Mouse (Mus musculus) liver, embryonic 14.5 days (tissue): ENCODE data around the gene Adgrl1. TPM values are rescaled to one million over a fixed set of nuclear protein-coding genes. Genes with fewer than 3 reads are reported as not detected.

Experiments
- ATAC-seq: fragments of 200-750 bp; cut with Nextera tagmentation; 2 replicates; pipeline ENCODE4 v1.8.0; 2017; ENCODE audit warnings: moderate number of reproducible peaks, mild to moderate bottlenecking, moderate library complexity; ENCODE audit not compliant: insufficient read depth
- DNase-seq, 3 experiments: peaks; one replicate each; pipeline ENCODE4 v3.0.0-alpha.2; 2012 to 2013; ENCODE audit warnings: low read depth in 3 of 3, low spot score in 3 of 3
- H3K27ac ChIP-seq: fragments of 300-500 bp; sonication (generic); 2 replicates; pipeline ENCODE4 v1.5.1; 2014; ENCODE audit warnings: moderate library complexity, mild to moderate bottlenecking, control low read depth, inconsistent platforms
- H3K27me3 ChIP-seq: fragments of 300-500 bp; sonication (generic); 2 replicates; pipeline ENCODE4 v1.6.1; 2014; ENCODE audit warnings: mild to moderate bottlenecking, low read length, moderate library complexity; ENCODE audit not compliant: control insufficient read depth, insufficient read depth
- H3K36me3 ChIP-seq: fragments of 300-500 bp; sonication (generic); replicated peaks from 2 replicates; pipeline ENCODE4 v1.6.1; 2014; ENCODE audit warnings: low read depth; ENCODE audit not compliant: control insufficient read depth, insufficient read depth
- H3K4me1 ChIP-seq, 2 experiments: fragments of 200-500 bp in 1 of 2; fragments of 300-500 bp in 1 of 2; sonication (generic) in 1 of 2; replicated peaks; 2 replicates each; pipeline ENCODE4 v1.6.1; 2012 to 2014; ENCODE audit warnings: antibody characterized with exemption in 1 of 2, inconsistent platforms in 1 of 2, low read length in 1 of 2; ENCODE audit not compliant: control insufficient read depth in 2 of 2, insufficient read depth in 2 of 2
- H3K4me2 ChIP-seq: fragments of 300-500 bp; sonication (generic); 2 replicates; pipeline ENCODE4 v1.6.1; 2014; ENCODE audit warnings: low read depth, mild to moderate bottlenecking, control low read depth, moderate library complexity
- H3K4me3 ChIP-seq, 2 experiments: fragments of 200-500 bp in 1 of 2; fragments of 300-500 bp in 1 of 2; sonication (generic) in 1 of 2; 2 replicates each; pipeline ENCODE4 v1.5.1; 2012 to 2014; ENCODE audit warnings: low read depth in 2 of 2, low read length in 2 of 2, mild to moderate bottlenecking in 2 of 2, control low read depth in 1 of 2, inconsistent platforms in 1 of 2, moderate library complexity in 1 of 2; ENCODE audit not compliant: insufficient read depth in 1 of 2
- H3K9ac ChIP-seq: fragments of 300-500 bp; sonication (generic); replicated peaks from 2 replicates; pipeline ENCODE4 v1.6.1; 2014; ENCODE audit warnings: mild to moderate bottlenecking, control low read depth, moderate library complexity
- H3K9me3 ChIP-seq: fragments of 300-500 bp; sonication (generic); 2 replicates; pipeline ENCODE4 v1.6.1; 2016; ENCODE audit warnings: low read length, mixed read lengths; ENCODE audit not compliant: control insufficient read depth
- CTCF ChIP-seq: IDR thresholded peaks from 2 replicates; pipeline ENCODE4 v1.5.1; 2016; ENCODE audit warnings: antibody characterized with exemption, low read depth, control low read depth
- EP300 ChIP-seq: IDR thresholded peaks from 2 replicates; pipeline ENCODE4 v1.6.1; 2016; ENCODE audit warnings: antibody characterized with exemption, low read depth
- WGBS: fragments of 180-500 bp; shearing (Covaris S2); extraction: QIAGEN DNeasy Blood & Tissue Kit; methylation state at CpG from one replicate; pipeline ENCODE4 v1.1.7; 2014; ENCODE audit not compliant: insufficient replicate concordance; 5-methylcytosine and 5-hydroxymethylcytosine counted together
- polyA plus RNA-seq, 2 experiments: library from polyadenylated mRNA; depleted of rRNA in 1 of 2; stranded (reverse) in 1 of 2; unstranded in 1 of 2; fragments of >200 nt; fragmentation: Nextera tagmentation in 1 of 2; extraction: Ambion mirVana in 1 of 2; gene quantifications; 2 replicates each; pipeline versions ENCODE4 v1.2.1 to v1.2.3; 2012 to 2014

The Adgrl1 gene
- polyA plus RNA-seq, 2 experiments, result 1.2 to 4.5 TPM

DNA sequence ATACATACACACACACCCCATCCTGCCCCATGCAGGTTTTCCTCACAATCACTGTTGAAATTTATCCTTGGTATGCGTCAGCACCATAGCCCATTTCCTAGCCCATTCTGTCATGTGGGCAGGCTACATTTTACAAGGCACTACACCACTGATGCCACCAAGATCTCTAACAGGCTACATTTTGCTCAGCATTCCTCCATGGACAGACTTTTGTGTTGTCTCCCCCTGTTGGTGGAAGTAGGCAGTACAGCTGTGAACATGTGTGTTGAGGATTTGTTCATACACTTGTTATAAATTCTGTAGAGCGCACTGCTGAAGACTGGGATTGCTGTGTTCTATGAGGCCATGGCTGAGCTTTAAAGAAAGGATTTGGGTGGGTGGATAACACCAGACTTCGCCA, 21.7 kb downstream of the Adgrl1 start:
- H3K4me2 ChIP-seq, result no peak overlapping the region
- 57% methylated on average over 3 of the region's 3 CpGs for WGBS
- no peaks in the 10 kb centered on the region for H3K9me3 ChIP-seq
- no peak overlapping the region for H3K9ac ChIP-seq
- no peak overlapping the region for H3K4me3 ChIP-seq
- H3K27ac ChIP-seq, result no peak overlapping the region
- TF ChIP-seq CTCF (peak; percentile 89), EP300 (no peak)
- peak in 2 of 3 experiments; percentile 30 to 42 for DNase-seq
- H3K4me1 ChIP-seq, result peaks cover 0 to 16% of the 10 kb centered on the region in 2 experiments; a peak in 3 of 4 replicates
- H3K27me3 ChIP-seq, result no peaks in the 10 kb centered on the region
- no peaks in the 10 kb centered on the region for H3K36me3 ChIP-seq
- no peak for ATAC-seq

DNA sequence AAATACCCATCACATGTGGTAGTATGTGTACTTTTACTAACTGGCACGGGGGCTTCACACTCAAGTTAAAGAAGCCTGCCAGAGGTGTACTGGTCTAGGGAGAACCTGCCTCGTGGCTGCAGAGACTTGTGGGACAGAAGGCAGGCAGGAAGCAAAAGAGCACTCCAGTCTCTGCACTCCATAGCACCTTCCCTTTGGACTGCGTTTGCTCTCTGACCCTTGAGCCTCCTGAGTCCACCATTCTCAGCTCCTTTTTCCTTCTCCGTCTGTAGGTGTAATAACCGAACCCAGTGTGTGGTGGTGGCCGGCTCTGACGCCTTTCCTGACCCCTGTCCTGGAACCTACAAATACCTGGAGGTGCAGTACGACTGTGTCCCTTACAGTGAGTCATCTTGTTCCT, 22.8 kb downstream of the Adgrl1 start:
- ATAC-seq (no peak), DNase-seq (no peak)
- Histone ChIP-seq H3K27ac (no peak overlapping the region), H3K36me3 (no peaks in the 10 kb centered on the region), H3K4me1 (peaks cover 0 to 13% of the 10 kb centered on the region in 2 experiments; a peak in 3 of 4 replicates), H3K4me2 (no peak overlapping the region), H3K27me3 (no peaks in the 10 kb centered on the region), H3K9me3 (no peaks in the 10 kb centered on the region), H3K9ac (no peak overlapping the region), H3K4me3 (no peak overlapping the region)
- TF ChIP-seq CTCF (no peak), EP300 (no peak)
- 70% methylated on average over 8 of the region's 8 CpGs for WGBS

DNA sequence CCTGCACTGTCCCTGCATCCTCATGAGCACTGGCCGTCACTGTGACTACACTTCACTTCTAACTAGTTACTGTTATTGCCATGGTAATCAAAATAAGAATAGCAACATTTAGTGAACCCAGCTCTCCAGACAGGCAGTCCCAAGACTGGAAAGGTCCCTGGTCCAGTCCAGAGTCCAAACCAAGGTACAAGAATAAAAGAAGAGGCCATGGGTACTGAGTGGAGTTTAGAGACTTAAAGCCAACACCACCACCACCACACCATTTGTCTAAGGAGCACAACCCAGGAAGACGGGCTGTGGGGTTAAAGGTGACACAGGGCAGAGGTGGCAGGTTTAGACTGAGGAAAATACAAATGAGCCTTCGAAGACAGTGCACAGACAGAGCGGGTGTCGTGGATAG, 24.7 kb downstream of the Adgrl1 start:
- no peak overlapping the region for H3K4me3 ChIP-seq
- WGBS, result 78% methylated on average over 5 of the region's 5 CpGs

DNA sequence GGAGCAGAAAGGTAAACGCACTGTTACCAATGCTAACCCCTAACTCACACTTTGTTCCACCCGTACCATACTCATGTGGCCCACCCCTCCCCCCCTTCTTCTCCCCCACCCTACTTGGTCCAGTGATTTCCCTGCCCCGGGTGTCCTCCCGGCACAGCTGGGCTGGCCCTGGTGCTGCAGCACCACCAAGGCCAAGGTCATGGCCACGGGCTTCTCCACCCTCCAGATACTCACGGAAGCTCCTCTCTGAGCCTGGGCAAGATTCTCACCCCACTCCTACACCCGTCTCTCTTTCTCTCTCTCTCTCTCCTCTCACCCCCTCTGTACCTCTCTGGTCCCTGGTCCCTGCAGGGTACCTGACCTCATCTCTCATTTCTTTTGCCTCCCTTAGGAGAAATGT, 26.4 kb downstream of the Adgrl1 start:
- no peak overlapping the region for H3K4me2 ChIP-seq
- no peaks in the 10 kb centered on the region for H3K4me1 ChIP-seq
- no peak for TF ChIP-seq CTCF
- no peak for TF ChIP-seq EP300
- no peak for ATAC-seq
- no peaks in the 10 kb centered on the region for H3K9me3 ChIP-seq
- H3K27me3 ChIP-seq, result no peaks in the 10 kb centered on the region
- 57% methylated on average over 7 of the region's 7 CpGs for WGBS
- H3K9ac ChIP-seq, result no peak overlapping the region
- DNase-seq, result no peak
- H3K27ac ChIP-seq, result no peak overlapping the region
- H3K36me3 ChIP-seq, result no peaks in the 10 kb centered on the region
- no peak overlapping the region for H3K4me3 ChIP-seq

More for the DNA sequence above, 24.7 kb downstream of the Adgrl1 start:
- ATAC-seq (no peak), DNase-seq (no peak)
- Histone ChIP-seq H3K9ac (no peak overlapping the region), H3K36me3 (no peaks in the 10 kb centered on the region), H3K27me3 (no peaks in the 10 kb centered on the region), H3K9me3 (no peaks in the 10 kb centered on the region), H3K4me2 (no peak overlapping the region), H3K4me1 (peaks cover 0 to 1% of the 10 kb centered on the region in 2 experiments; a peak in 1 of 4 replicates), H3K27ac (no peak overlapping the region)
- TF ChIP-seq EP300 (no peak), CTCF (no peak)

DNA sequence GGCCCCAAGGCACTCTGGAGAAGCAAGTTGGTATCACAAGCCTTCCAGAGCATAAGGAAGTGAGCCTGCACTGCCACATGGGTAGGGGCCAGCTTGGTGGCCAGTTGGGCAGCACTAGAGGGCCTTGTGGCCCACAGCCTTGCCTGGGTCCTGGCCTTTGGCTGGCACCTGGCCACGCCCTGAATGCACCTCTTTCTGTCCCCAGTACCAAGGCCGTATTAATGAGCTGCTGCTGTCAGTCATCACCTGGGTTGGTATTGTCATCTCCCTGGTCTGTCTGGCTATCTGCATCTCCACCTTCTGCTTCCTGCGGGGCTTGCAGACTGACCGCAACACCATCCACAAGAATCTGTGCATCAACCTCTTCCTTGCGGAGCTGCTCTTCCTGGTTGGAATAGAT, 34.3 kb downstream of the Adgrl1 start:
- DNase-seq (no peak), ATAC-seq (no peak)
- H3K9ac ChIP-seq, result no peak overlapping the region
- H3K36me3 ChIP-seq, result no peaks in the 10 kb centered on the region
- no peak overlapping the region for H3K4me2 ChIP-seq
- no peaks in the 10 kb centered on the region for H3K9me3 ChIP-seq
- H3K27ac ChIP-seq, result no peak overlapping the region
- no peak for TF ChIP-seq EP300
- no peak for TF ChIP-seq CTCF
- H3K4me3 ChIP-seq, result no peak overlapping the region
- H3K4me1 ChIP-seq, result no peaks in the 10 kb centered on the region
- WGBS, result 69% methylated on average over 5 of the region's 5 CpGs
- H3K27me3 ChIP-seq, result no peaks in the 10 kb centered on the region
